In the genomic region with DNA sequence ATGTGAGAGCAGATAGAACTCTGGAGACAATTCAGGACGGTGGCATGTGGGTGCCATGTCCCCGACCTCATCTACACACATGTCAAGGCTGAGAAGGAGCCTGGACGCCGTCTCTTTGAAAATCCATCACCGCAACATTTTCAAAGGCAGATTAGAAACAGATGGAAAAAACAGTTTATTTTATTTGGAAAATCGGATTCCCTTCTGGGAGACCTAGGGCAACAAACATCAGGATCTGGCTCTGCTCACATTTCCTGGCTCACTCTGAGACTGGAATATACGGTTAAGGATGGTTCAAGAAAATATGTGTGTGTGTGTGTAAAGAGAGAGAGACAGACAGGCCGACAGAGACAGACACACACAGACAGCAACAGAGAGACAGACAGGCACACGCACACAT, we compare ENCODE assay signal across 18 mouse cellular contexts.
DNase-seq lines count a peak whose midpoint lies in the region; ATAC-seq lines count a peak whose summit lies in the region.
"Had no signal": no experiment of that assay in that cellular context is flagged by ENCODE, and none has a peak within 500 bp of the region (broad histone marks: within the 10 kb centered on the region; RNA-seq: fewer than 3 reads in every experiment).

No protein-coding gene starts in this region.

- H3K27me3 ChIP-seq in limb, embryonic 12.5 days, result no peaks in the 10 kb centered on the region
- H3K27me3 ChIP-seq in limb, embryonic 10.5 days (ENCODE audit: low read depth, poor library complexity, severe bottlenecking), result no peaks in the 10 kb centered on the region
- H3K27me3 ChIP-seq in embryonic facial prominence, embryonic 11.5 days (ENCODE audit: control insufficient read depth, insufficient read depth, low read length), result no peaks in the 10 kb centered on the region
- H3K27me3 ChIP-seq in embryonic facial prominence, embryonic 15.5 days, result no peaks in the 10 kb centered on the region
- H3K27me3 ChIP-seq in limb, embryonic 15.5 days, result no peaks in the 10 kb centered on the region
- H3K27me3 ChIP-seq: forebrain, embryonic 15.5 days; hindbrain, embryonic 15.5 days had no signal

- no peak for DNase-seq in limb, embryonic 10.5 days (ENCODE audit: low spot score)
- peak; percentile 75 for DNase-seq in embryonic facial prominence, embryonic 11.5 days (ENCODE audit: low spot score)
- DNase-seq in retina, postnatal 1 day, result no peak
- DNase-seq in cerebellum, adult 9-10 months, result no peak
- DNase-seq: adrenal gland, postnatal 10 days; B cell, adult 2 months; cerebellum, adult 11-12 months; cerebellum, adult 9-11 months; cerebellum, postnatal 36 days; heart, postnatal 36 days had no signal

- no peaks in the 10 kb centered on the region for H3K36me3 ChIP-seq in limb, embryonic 12.5 days
- no peaks in the 10 kb centered on the region for H3K36me3 ChIP-seq in limb, embryonic 10.5 days
- H3K36me3 ChIP-seq in embryonic facial prominence, embryonic 11.5 days (replicated peaks; ENCODE audit: control insufficient read depth, insufficient read depth, low read depth, low read length), result no peaks in the 10 kb centered on the region
- H3K36me3 ChIP-seq in embryonic facial prominence, embryonic 15.5 days, result no peaks in the 10 kb centered on the region
- H3K36me3 ChIP-seq in limb, embryonic 15.5 days, result no peaks in the 10 kb centered on the region
- H3K36me3 ChIP-seq: forebrain, embryonic 15.5 days; G1E; heart, embryonic 12.5 days; hindbrain, embryonic 15.5 days had no signal

- H3K4me2 ChIP-seq in limb, embryonic 12.5 days, result no peak overlapping the region
- no peak overlapping the region for H3K4me2 ChIP-seq in embryonic facial prominence, embryonic 11.5 days (ENCODE audit: low read depth, low read length)
- no peak overlapping the region for H3K4me2 ChIP-seq in embryonic facial prominence, embryonic 15.5 days (replicated peaks)
- no peak overlapping the region for H3K4me2 ChIP-seq in limb, embryonic 15.5 days
- H3K4me2 ChIP-seq: forebrain, embryonic 15.5 days; heart, embryonic 12.5 days; hindbrain, embryonic 15.5 days had no signal

- H3K9ac ChIP-seq in limb, embryonic 12.5 days (replicated peaks), result no peak overlapping the region
- no peak overlapping the region for H3K9ac ChIP-seq in embryonic facial prominence, embryonic 11.5 days (replicated peaks; ENCODE audit: low read length)
- no peak overlapping the region for H3K9ac ChIP-seq in embryonic facial prominence, embryonic 15.5 days
- H3K9ac ChIP-seq in limb, embryonic 15.5 days, result no peak overlapping the region
- H3K9ac ChIP-seq: forebrain, embryonic 15.5 days; heart, embryonic 12.5 days; hindbrain, embryonic 15.5 days had no signal

- H3K27ac ChIP-seq in limb, embryonic 12.5 days, result peak overlapping the region; percentile 68
- no peak overlapping the region for H3K27ac ChIP-seq in limb, embryonic 10.5 days
- H3K27ac ChIP-seq in embryonic facial prominence, embryonic 11.5 days (replicated peaks; ENCODE audit: low read depth, low read length), result 0 out of 2 replicates have a peak overlapping the region, but pooled peaks have one; percentile 20
- H3K27ac ChIP-seq in embryonic facial prominence, embryonic 15.5 days (replicated peaks), result peak overlapping the region; percentile 61; the same call in 1 of the 2 replicates
- peak overlapping the region; percentile 72 for H3K27ac ChIP-seq in limb, embryonic 15.5 days
- H3K27ac ChIP-seq: forebrain, embryonic 15.5 days; hindbrain, embryonic 15.5 days had no signal

- peaks cover 8% of the 10 kb centered on the region for H3K9me3 ChIP-seq in limb, embryonic 12.5 days
- 0 out of 2 replicates have a peak, but pooled peaks cover 2% of the 10 kb centered on the region for H3K9me3 ChIP-seq in limb, embryonic 10.5 days (replicated peaks)
- no peaks in the 10 kb centered on the region; the same call in 1 of the 2 replicates for H3K9me3 ChIP-seq in embryonic facial prominence, embryonic 11.5 days (replicated peaks; ENCODE audit: control insufficient read depth, low read length)
- no peaks in the 10 kb centered on the region for H3K9me3 ChIP-seq in embryonic facial prominence, embryonic 15.5 days (replicated peaks)
- no peaks in the 10 kb centered on the region for H3K9me3 ChIP-seq in limb, embryonic 15.5 days
- H3K9me3 ChIP-seq: forebrain, embryonic 15.5 days; hindbrain, embryonic 15.5 days had no signal

- H3K4me1 ChIP-seq in limb, embryonic 12.5 days (replicated peaks), result peaks cover 29% of the 10 kb centered on the region
- peaks cover 35% of the 10 kb centered on the region for H3K4me1 ChIP-seq in limb, embryonic 10.5 days
- H3K4me1 ChIP-seq in embryonic facial prominence, embryonic 11.5 days (ENCODE audit: control insufficient read depth, insufficient read depth, low read length), result no peaks in the 10 kb centered on the region
- peaks cover 34% of the 10 kb centered on the region for H3K4me1 ChIP-seq in embryonic facial prominence, embryonic 15.5 days
- peaks cover 33% of the 10 kb centered on the region for H3K4me1 ChIP-seq in limb, embryonic 15.5 days
- H3K4me1 ChIP-seq: heart, embryonic 12.5 days; hindbrain, embryonic 15.5 days had no signal

- no peak; the same call in 1 of the 2 replicates for ATAC-seq in limb, embryonic 12.5 days (ENCODE audit: insufficient number of reproducible peaks, insufficient read depth, low FRiP score, low TSS enrichment, low read depth)
- no peak for ATAC-seq in embryonic facial prominence, embryonic 11.5 days (replicated peaks; ENCODE audit: insufficient number of reproducible peaks, low FRiP score, low TSS enrichment, low read depth)
- no peak for ATAC-seq in embryonic facial prominence, embryonic 15.5 days (ENCODE audit: insufficient number of reproducible peaks, low FRiP score, low TSS enrichment, low read depth)
- ATAC-seq in limb, embryonic 15.5 days (ENCODE audit: insufficient number of reproducible peaks, low FRiP score, low TSS enrichment, low read depth), result no peak
- ATAC-seq: CD4-positive, CD25-positive, alpha-beta regulatory T cell, adult 4 months; forebrain, embryonic 15.5 days had no signal

- WGBS in limb, embryonic 12.5 days, result 38% methylated on average over 9 of the region's 9 CpGs
- 58% methylated on average over 9 of the region's 9 CpGs for WGBS in limb, embryonic 10.5 days
- WGBS in embryonic facial prominence, embryonic 11.5 days, result 41% methylated on average over 9 of the region's 9 CpGs
- WGBS in embryonic facial prominence, embryonic 15.5 days, result 27% methylated on average over 9 of the region's 9 CpGs
- WGBS in limb, embryonic 15.5 days, result 35% methylated on average over 9 of the region's 9 CpGs

- no peak overlapping the region for H3K4me3 ChIP-seq in limb, embryonic 12.5 days (replicated peaks)
- H3K4me3 ChIP-seq in limb, embryonic 10.5 days, result no peak overlapping the region
- no peak overlapping the region for H3K4me3 ChIP-seq in embryonic facial prominence, embryonic 11.5 days (ENCODE audit: low read depth, low read length)
- no peak overlapping the region for H3K4me3 ChIP-seq in embryonic facial prominence, embryonic 15.5 days (replicated peaks)
- H3K4me3 ChIP-seq in limb, embryonic 15.5 days, result no peak overlapping the region
- H3K4me3 ChIP-seq: forebrain, embryonic 15.5 days; heart, embryonic 12.5 days; hindbrain, embryonic 15.5 days had no signal
